28 mouse cellular contexts compared by ENCODE assay signal in genomic region chr8:91493373-91493772, GRCm38 (mm10).
DNase-seq lines count a peak whose midpoint lies in the region; ATAC-seq and TF ChIP-seq lines count a peak whose summit lies in the region.
"Had no signal": no experiment of that assay in that cellular context is flagged by ENCODE, and none has a peak within 500 bp of the region (broad histone marks: within the 10 kb centered on the region; RNA-seq: fewer than 3 reads in every experiment).

No protein-coding gene starts in this region.

- TF ChIP-seq POLR2A in limb, embryonic 14.5 days (IDR thresholded peaks at IDR 0.05; ENCODE audit: borderline replicate concordance, extremely low read depth, insufficient read depth, insufficient read length) = no peak
- no peak for TF ChIP-seq POLR2A in thymus, adult 2 months (IDR thresholded peaks at IDR 0.05; ENCODE audit: control insufficient read depth, extremely low read depth, insufficient read depth, low read length, poor library complexity)

- H3K9me3 ChIP-seq in limb, embryonic 14.5 days (ENCODE audit: control insufficient read depth, low read length) = no peaks in the 10 kb centered on the region
- no peaks in the 10 kb centered on the region for H3K9me3 ChIP-seq in limb, embryonic 10.5 days (replicated peaks)
- H3K9me3 ChIP-seq in forebrain, embryonic 15.5 days = no peaks in the 10 kb centered on the region
- H3K9me3 ChIP-seq: embryonic facial prominence, embryonic 12.5 days; forebrain, embryonic 12.5 days; G1E; heart, embryonic 10.5 days; heart, embryonic 13.5 days had no signal

- ATAC-seq in limb, embryonic 14.5 days (ENCODE audit: low FRiP score, low read depth) = no peak
- ATAC-seq in forebrain, embryonic 15.5 days (replicated peaks) = no peak
- ATAC-seq: forebrain, embryonic 16.5 days; Patski had no signal

- no peak overlapping the region for H3K4me2 ChIP-seq in limb, embryonic 14.5 days (replicated peaks; ENCODE audit: low read depth, low read length, severe bottlenecking)
- H3K4me2 ChIP-seq in forebrain, embryonic 15.5 days (replicated peaks) = no peak overlapping the region
- H3K4me2 ChIP-seq: embryonic facial prominence, embryonic 12.5 days; forebrain, embryonic 12.5 days; heart, embryonic 13.5 days; hindbrain, embryonic 14.5 days had no signal

- H3K4me1 ChIP-seq in limb, embryonic 14.5 days (ENCODE audit: control insufficient read depth, insufficient read depth, low read length) = 0 out of 2 replicates have a peak, but pooled peaks cover 3% of the 10 kb centered on the region
- H3K4me1 ChIP-seq in limb, embryonic 10.5 days = peaks cover 34% of the 10 kb centered on the region
- no peaks in the 10 kb centered on the region; the same call in 1 of the 2 replicates for H3K4me1 ChIP-seq in forebrain, embryonic 15.5 days
- H3K4me1 ChIP-seq in thymus, adult 2 months (replicated peaks; ENCODE audit: control insufficient read depth, insufficient read depth, low read length) = no peaks in the 10 kb centered on the region; the same call in 1 of the 2 replicates

- no peak overlapping the region for H3K4me3 ChIP-seq in limb, embryonic 14.5 days (replicated peaks; ENCODE audit: low read length)
- no peak overlapping the region for H3K4me3 ChIP-seq in limb, embryonic 10.5 days
- no peak overlapping the region for H3K4me3 ChIP-seq in forebrain, embryonic 15.5 days
- no peak overlapping the region for H3K4me3 ChIP-seq in thymus, adult 2 months (ENCODE audit: control insufficient read depth, insufficient read depth, low read length)
- H3K4me3 ChIP-seq: embryonic facial prominence, embryonic 12.5 days; erythroblast, embryonic 14.5 days; forebrain, embryonic 12.5 days; heart, adult 2 months; heart, embryonic 10.5 days; heart, embryonic 13.5 days had no signal

- WGBS in limb, embryonic 14.5 days = 65% methylated on average over 8 of the region's 8 CpGs
- 82% methylated on average over 8 of the region's 8 CpGs for WGBS in limb, embryonic 10.5 days
- 73% methylated on average over 8 of the region's 8 CpGs for WGBS in forebrain, embryonic 15.5 days
- 93% methylated on average over 8 of the region's 8 CpGs for WGBS in thymus, adult 2 months

- peak; percentile 57 for DNase-seq in limb, embryonic 14.5 days (ENCODE audit: low spot score)
- DNase-seq in limb, embryonic 10.5 days (ENCODE audit: low spot score) = no peak
- peak; percentile 34 for DNase-seq in testis, postnatal 10 days (ENCODE audit: low spot score)
- no peak for DNase-seq in testis, postnatal 14 days (ENCODE audit: low spot score)
- DNase-seq in lung, postnatal 14 days = peak; percentile 43
- no peak for DNase-seq in thymus, adult 2 months
- DNase-seq: adrenal gland, postnatal 10 days; adrenal gland, postnatal 36 days; B cell, adult 2 months; cerebellum, adult 18-20 months; cerebellum, adult 9-10 months; cerebellum, postnatal 14 days; gastrocnemius, postnatal 10 days; gastrocnemius, postnatal 36 days; heart, adult 2 months; heart, postnatal 14 days; heart, postnatal 4 days had no signal

- no peaks in the 10 kb centered on the region for H3K27me3 ChIP-seq in limb, embryonic 14.5 days (ENCODE audit: control insufficient read depth, insufficient read depth, low read length)
- peaks cover 71% of the 10 kb centered on the region for H3K27me3 ChIP-seq in limb, embryonic 10.5 days (ENCODE audit: low read depth, poor library complexity, severe bottlenecking)
- no peaks in the 10 kb centered on the region for H3K27me3 ChIP-seq in forebrain, embryonic 15.5 days
- no peaks in the 10 kb centered on the region for H3K27me3 ChIP-seq in thymus, adult 2 months (ENCODE audit: control insufficient read depth, insufficient read depth, low read length)
- H3K27me3 ChIP-seq: CH12.LX; heart, embryonic 13.5 days; Patski had no signal

- no peaks in the 10 kb centered on the region for H3K36me3 ChIP-seq in limb, embryonic 14.5 days (ENCODE audit: control insufficient read depth, insufficient read depth, low read length)
- no peaks in the 10 kb centered on the region for H3K36me3 ChIP-seq in limb, embryonic 10.5 days
- H3K36me3 ChIP-seq in forebrain, embryonic 15.5 days = no peaks in the 10 kb centered on the region
- no peaks in the 10 kb centered on the region for H3K36me3 ChIP-seq in thymus, adult 2 months (ENCODE audit: control insufficient read depth, insufficient read depth, low read length)
- H3K36me3 ChIP-seq: embryonic facial prominence, embryonic 12.5 days; forebrain, embryonic 12.5 days; heart, embryonic 10.5 days; heart, embryonic 13.5 days had no signal

- TF ChIP-seq CTCF in thymus, adult 2 months (IDR thresholded peaks at IDR 0.05; ENCODE audit: borderline replicate concordance, control insufficient read depth, extremely low read depth, insufficient read depth, low read length, poor library complexity) = no peak

- no peak overlapping the region for H3K9ac ChIP-seq in limb, embryonic 14.5 days (ENCODE audit: low read depth, low read length, severe bottlenecking)
- H3K9ac ChIP-seq in forebrain, embryonic 15.5 days (replicated peaks) = no peak overlapping the region
- H3K9ac ChIP-seq: embryonic facial prominence, embryonic 12.5 days; forebrain, embryonic 12.5 days; heart, embryonic 13.5 days; hindbrain, embryonic 14.5 days had no signal

- H3K27ac ChIP-seq in limb, embryonic 14.5 days (replicated peaks; ENCODE audit: low read depth, low read length) = no peak overlapping the region
- H3K27ac ChIP-seq in limb, embryonic 10.5 days = no peak overlapping the region
- no peak overlapping the region for H3K27ac ChIP-seq in forebrain, embryonic 15.5 days (replicated peaks)
- H3K27ac ChIP-seq in thymus, adult 2 months (ENCODE audit: control insufficient read depth, insufficient read depth, low read length) = no peak overlapping the region
- H3K27ac ChIP-seq: embryonic facial prominence, embryonic 12.5 days; forebrain, embryonic 12.5 days; heart, adult 2 months; heart, embryonic 10.5 days; heart, embryonic 13.5 days; hindbrain, embryonic 14.5 days had no signal

Comparison
In these comparisons a context has a peak if more than half of its experiments do, and no peak if none do; other contexts are left out.
1. DNase-seq: peak in limb, embryonic 14.5 days (single experiment), testis, postnatal 10 days (single experiment) and lung, postnatal 14 days (single experiment); none in limb, embryonic 10.5 days (single experiment), testis, postnatal 14 days (single experiment) and thymus, adult 2 months (single experiment).